Mouse (Mus musculus) gastrocnemius, adult 18-20 months (tissue): Measurements from ENCODE around the gene Gpnmb. TPM values are rescaled to one million over a fixed set of nuclear protein-coding genes. Genes with fewer than 3 reads are reported as not detected.
A peak's percentile ranks its signal among the peaks of the same experiment; 100 is the strongest.

Experiments used
- DNase-seq: peaks from one replicate; pipeline ENCODE4 v3.0.0; 2021; ENCODE audit warnings: low spot score
- long read RNA-seq, 2 experiments: library from polyadenylated mRNA; stranded (forward); transcript quantifications; one replicate each; pipeline ENCODE4 v2.0.0; 2021
- total RNA-seq, 2 experiments: library from RNA; stranded (reverse); gene quantifications; 2 replicates each; pipeline ENCODE4 v1.2.3; 2021

The Gpnmb gene
- total RNA-seq = 1 to 10 TPM; 1.6 to 2.3 TPM
- long read RNA-seq, experiment 1 = 0 reads
- long read RNA-seq, experiment 2, partial matches to known transcripts = 0 of 4 reads
- long read RNA-seq, experiment 2, other reads (novel, unspliced or antisense) = 0 of 4 reads

DNA sequence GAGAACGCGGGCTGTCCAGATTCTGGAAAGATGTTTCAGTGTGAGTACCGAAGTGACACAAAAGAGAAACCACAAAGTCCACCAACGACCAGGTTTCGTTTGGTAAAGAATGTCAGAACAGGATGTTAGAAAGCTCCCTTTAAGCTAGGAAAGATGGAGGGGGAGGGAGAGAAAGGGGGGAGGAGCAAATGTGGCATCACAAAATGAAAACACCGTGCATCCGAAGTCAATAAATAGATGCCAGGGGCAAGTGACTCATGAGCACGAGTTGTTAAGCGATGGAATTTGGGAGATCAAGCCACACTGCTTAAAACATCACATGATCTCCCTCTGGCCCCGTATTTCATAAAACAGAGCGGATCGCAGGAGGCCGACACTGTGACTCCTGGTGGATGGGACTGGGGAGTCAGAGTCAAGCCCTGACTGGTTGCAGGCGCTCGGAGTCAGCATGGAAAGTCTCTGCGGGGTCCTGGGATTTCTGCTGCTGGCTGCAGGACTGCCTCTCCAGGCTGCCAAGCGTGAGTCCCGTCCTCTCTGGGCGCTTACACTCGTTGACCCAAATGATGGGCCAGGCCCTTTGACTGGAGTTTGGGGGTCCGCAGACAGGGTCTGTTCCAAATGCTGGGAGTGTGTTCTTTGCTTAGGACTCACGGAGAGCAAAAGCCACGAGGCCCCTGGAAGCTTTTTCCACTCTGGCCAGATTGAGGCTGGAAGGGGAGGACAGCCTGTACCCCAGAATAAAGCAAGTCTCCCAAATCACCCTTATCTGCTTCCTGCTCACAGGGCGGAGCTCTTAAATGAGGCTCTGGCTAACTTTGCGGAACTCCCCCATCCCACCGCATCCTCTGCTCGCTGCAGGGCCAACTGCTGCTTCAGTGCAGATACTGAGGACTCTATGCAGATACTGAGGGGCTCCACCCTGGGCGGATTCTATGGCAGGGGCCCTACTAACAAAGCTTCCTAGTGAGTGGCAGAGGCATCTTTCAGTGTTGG lies at the start of gene Gpnmb:
TSS of gene Gpnmb (plus strand) at position 272 of the 993 bp plus-strand sequence.
- no peak for DNase-seq

DNA sequence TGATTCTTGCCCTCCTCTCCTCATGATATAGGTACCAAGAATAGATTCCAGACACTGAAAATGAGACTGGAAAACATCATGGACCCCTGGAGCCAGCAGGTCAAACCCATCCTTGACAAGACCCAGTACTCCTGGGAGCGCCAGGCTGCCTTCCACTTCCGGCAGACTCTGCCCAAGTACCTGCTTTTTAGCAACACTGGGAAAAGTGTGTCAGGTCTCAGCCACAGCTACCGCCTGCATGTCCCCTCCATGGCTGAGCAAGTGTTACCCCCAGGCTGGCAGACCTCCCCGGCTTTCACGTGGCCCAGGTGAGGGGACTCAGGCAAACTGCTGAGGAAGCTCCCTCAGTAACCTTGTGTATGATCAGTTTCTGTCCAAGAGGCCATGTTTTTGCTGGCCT lies 46.4 kb upstream of the Gpnmb start:
- no peak for DNase-seq

DNA sequence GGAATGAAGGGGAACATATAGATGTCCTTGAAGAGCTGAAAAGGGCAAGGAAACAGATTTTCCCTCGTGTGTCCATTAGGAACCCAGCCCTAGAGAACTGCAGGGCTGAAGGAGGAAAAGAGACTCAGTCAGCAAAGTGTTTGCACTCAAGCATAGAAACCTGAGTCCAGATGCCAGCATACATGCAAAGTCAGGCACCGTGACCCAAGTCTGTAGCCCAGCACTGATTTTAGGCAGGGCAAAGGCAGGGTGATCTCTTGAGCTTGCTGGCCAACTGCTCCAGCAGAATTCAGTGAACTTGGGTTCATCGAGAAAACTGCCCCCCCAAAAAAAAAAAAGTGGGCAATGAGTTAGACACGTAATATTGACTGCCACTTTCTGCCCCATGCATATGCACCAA lies 44.4 kb upstream of the Gpnmb start:
- DNase-seq = no peak

DNA sequence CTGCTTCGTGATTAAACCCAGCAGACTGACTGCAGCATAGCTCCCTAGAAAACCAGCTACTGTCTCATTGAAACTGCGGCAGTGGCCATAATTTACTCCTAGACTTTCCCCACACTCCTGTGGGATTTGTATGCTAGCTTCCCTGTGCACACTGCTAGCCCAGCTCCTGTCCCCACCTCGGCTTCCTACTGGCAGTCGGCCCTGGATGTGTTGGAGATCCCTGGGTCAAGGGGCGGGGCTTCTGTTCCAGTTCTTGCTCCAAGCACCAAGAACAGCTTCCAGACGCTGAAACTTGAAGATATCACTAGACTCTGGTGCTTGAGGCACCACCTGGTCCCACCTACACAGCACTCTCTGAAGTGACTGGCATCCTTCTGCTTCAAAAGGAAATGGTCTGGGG lies 38.2 kb upstream of the Gpnmb start:
- DNase-seq = no peak

DNA sequence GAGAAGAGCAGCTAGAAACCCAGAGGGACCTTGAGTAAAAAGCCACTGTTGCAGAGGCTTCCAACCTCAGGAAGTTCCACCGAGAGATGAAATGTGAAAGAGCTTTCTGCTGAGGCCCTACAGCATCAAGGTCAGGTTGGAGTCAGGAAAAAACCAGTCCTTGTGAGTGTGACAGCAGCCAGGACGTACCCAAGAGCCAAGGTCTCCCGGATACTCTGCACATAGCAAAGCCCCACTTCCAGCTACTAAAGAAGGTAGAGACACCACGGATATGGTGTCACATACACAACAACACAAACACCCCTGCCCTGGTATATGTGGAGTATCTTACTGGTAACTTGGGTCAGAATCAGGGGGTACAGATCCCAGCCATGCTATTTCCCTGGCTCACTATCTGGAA lies 37.5 kb upstream of the Gpnmb start:
- no peak for DNase-seq

DNA sequence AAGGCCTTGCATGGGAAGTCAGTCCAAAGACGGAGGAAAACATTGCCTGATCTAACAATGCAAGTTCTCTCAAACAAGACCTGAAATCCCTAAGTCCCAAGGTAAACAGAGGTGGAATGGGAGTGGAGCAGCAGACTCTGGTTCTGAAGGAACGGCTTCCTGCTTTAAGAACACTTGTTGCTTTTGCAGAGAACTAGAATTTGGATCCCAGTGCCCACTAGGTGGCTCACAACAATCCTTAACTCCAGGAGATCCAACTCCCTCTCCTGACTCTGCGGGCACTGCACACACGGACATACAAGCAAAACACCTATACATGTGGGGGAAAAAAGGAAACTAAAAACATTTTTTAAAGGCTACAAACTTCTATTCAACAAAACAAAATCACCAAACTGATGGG lies 33.0 kb upstream of the Gpnmb start:
- no peak for DNase-seq

DNA sequence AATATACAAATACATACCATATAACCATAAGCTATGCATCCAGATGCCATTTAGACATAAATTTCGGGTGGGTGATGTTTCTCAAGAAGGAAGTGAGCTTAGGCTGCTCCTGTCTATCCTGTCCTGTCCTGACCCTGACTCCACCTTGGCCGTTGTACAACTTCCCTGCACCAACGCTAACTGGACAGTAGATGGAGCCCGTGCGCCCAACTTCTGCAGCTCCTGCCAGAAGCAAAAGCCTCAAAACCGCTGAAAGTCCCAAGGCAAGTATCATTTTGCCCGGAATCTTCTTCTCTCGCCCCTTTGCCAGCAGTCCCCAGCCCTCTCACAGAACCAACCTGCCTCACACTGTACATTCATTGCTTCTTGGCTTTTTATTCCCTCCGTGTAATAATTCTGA lies 28.4 kb upstream of the Gpnmb start:
- DNase-seq = peak; percentile 53

DNA sequence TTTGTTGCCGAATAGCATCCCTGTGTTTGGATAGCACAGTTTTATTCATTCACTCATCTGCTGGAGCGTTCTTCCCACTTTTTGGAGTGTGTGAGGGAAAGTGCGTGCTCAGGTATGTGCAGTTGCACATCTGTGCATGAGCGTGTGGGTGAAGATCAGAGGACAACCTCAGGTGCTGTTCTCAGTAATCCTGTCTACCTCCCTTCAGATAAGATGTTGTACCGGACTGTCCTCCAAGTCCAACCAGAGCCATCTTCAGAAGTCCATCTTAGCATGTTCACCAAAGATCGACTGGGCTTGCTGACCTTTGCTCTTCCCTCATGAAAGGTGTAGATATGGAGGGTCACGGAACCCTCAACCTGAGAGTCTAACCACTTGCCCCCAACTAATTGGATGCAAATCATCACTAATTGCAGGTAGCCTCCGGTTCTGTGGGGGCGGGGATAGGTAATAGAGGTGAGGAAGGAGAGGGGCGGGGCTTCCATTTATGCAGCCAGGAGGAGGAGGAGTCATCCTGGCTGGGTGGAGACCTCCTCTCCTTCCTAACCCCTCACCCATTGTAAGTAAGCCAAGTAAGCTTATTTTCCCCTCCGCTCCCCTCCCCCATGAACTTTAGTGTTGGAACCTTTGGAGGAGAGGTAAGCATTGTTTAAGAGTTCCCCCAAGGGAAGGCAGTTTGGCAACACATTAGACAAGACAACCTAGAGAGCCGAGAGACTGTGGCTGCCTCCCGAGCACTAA lies 27.8 kb upstream of the Gpnmb start:
- no peak for DNase-seq

DNA sequence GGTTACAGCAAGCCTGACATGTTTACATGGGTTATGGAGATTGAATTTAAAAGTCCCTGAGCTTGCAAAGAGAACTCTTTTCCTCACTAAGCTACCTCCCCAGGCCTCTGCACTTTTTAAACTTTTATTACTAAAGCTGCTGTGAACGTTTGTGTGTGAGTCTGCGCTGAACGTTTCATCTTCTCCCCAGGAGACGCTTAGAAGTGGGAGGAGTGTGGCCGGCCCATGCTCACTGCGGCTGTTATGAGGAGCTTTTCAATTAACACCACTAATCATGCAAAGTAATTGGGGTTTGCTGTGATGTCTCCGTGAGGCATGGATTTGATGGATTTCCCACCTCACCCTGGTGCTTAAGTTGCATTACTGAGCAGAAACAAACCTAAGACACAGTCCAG lies 27.2 kb upstream of the Gpnmb start:
- DNase-seq = no peak

DNA sequence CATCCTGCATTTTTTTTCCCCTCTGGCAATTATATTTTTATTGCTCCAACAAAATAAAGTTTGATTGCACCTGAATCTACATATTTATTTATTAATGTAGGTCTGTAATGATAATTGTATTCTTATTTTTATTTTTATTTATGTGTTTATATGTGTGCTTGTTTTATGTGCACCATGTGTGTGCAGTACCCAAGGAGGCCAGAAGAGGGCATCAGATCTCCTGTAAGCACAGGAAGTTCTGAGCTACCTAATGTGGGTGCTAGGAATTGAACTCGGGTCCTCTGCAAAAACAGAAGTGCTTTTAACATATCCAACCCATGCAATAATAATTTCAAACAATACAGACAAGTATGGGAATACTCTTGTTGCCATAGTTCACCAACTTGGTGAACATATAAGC lies 26.7 kb upstream of the Gpnmb start:
- DNase-seq = no peak

DNA sequence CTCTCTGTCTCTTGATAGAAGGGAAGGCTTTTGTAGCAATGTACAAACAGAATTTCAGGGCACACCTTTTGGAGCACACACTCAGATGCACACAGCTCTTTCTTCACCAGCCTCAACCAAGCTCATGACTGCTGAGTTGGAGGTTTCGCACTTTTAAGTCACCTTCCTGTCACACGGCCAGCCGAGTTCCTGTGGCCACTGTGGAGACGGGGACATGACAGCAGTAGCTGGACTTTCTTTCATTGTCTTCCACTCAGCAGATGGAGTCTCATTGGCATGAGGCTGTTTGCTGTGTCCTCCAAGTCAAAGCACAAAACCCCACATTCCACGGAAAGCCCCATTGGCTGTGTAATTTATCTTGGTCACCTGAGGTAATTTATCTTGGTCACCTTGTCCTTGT lies 25.2 kb upstream of the Gpnmb start:
- no peak for DNase-seq

DNA sequence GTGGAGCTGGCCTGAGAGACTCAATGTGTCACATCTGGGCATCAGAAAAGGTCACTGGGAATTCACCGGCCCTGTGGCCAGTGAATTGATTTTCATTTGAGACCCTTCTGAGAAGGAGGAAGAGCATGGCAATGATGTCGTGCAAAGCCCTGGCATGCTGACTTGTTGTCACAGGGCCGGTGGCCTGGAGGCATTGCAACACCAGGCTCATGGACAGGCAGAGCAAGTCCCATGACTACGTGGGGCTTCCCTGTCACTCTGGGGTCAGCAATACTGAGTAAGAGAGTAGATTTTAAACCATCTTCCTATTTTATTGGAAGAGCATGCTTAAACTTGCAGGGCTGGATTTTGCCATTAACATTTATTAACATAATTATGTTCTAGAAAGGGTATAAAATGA lies 23.3 kb upstream of the Gpnmb start:
- no peak for DNase-seq

DNA sequence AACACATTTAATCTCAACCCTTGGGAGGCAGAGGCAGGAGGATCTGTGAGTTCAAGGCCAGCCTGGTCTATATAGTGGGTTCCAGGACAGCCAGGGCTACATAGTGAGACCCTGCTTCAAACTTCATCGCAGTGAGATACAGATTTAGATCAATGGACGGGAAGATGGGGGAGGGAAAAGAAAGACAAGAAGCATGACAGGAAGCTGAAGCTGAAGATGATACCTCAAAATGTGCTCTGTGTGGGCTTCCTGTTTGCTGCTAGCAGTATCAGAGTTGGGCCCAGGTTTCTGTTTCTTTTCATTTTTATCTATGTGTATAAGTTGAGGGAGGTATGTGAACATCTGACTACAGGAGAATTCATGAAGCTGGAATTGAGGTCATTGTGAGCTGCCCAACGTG lies 22.9 kb upstream of the Gpnmb start:
- DNase-seq = no peak

DNA sequence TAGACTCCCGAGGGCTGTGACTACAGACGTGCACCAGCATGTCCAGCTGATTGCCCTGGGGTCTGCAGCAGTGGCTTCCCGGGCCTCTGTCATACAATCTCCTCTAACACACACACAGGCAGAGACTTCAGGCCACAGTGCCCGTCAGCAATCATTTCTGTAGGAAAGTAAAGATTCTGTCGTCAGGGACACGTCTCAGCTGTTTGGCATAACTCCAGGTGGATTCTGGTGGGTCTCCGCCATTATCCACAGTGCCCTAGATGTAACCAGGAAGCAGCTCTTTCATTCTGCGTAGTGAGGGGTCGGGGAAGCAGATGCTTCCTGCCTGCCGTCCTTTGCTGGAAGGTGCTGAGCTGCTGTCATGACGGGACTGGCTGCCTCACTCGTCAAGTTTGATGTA lies 19.2 kb upstream of the Gpnmb start:
- DNase-seq = no peak

DNA sequence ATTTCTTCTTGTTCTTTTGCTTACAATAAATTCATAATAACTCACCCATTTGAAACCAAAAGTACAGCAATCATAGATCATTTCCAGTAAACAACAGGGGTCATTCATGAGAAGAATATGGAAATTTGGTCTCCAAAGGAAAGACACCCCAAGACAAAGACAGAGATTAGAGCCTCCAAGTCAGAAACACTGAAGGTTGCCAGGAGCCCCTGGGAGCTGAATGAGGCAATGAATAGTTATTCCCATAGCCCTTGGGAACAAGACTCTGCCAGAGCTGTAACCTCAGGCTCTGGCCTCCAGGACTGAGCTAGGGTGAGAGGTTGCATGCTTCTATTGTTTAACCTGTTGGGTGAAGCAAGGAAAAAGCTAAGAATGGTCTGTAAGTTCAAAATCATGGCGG lies 17.0 kb upstream of the Gpnmb start:
- DNase-seq = no peak

DNA sequence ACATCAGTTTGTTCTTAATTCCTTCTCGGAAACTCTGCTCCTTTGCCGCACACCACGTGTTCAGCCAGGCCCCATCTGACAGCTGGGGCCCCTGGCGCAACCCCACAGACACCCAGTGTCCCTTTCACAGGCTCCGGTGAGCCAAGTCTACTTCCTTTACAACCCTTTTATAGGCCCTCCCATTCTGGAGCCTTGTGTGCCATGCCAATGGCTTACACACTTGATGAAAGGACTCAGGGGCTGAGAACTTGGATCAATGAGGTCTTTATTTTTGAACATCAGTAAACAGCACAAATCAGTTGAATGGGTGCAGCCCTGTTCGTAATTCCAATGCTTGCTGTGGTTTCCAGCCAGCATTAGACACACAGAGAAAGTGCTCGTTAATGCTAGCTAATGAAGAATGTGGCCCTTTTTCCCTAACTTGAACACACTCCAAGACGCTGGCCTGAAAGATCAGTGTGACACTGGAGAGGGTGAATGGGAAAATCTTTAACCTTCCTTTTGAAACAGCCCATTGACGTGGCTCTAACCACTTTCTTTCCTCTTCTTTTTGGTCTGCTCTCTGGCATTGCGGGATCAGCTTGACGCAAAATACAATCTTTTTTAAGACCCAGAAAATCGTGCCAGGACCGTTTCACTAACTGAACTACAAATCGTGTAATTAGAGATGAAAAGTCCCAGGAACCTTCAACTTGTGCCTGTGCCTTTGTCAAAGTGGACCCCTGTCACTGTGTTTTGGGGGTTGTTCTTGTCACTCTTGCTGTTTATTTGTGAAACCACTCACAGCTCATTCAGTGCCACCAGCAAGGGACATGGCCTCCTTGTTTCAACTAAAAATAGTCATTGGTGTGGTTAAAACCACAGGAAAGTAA lies 15.0 kb upstream of the Gpnmb start:
- DNase-seq = peak; percentile 24

DNA sequence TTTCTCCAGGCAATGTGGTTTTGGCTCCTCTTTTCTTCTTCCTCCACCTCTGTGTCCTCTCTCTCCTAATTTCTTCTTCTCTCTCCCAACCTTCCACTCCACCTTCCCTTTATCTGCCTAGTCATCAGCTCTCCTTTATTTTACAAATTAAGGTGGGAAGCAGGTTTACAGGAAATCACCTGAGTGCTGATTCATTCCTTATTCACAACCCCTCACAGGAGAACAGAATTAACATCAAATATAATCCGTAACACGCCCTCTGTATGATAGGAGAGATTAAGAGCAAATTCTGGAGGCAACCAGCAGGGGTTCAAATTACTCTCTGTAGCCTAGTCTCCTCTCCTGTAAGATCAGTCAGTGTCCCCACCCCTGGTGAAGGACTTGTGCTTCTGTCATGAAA lies 14.0 kb upstream of the Gpnmb start:
- no peak for DNase-seq

DNA sequence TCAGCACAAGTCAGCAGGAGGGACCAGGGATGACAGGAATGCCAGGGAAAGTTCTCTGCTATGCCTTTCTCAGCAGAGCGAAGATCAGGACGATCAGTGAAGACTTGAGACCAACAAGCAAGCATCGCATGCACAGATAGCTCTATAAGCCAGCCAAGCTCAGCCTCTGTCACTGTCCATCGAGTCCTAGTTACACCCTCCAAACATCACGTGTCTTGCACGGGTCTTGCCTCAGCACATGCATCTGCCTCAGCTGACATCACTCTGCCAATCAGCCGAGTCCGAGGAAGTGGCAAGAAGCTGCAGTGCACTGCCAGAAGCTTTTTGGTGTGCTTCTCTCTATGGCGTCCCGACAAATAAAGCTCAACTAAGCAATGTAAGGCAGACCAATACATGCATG lies 13.0 kb upstream of the Gpnmb start:
- DNase-seq = no peak

DNA sequence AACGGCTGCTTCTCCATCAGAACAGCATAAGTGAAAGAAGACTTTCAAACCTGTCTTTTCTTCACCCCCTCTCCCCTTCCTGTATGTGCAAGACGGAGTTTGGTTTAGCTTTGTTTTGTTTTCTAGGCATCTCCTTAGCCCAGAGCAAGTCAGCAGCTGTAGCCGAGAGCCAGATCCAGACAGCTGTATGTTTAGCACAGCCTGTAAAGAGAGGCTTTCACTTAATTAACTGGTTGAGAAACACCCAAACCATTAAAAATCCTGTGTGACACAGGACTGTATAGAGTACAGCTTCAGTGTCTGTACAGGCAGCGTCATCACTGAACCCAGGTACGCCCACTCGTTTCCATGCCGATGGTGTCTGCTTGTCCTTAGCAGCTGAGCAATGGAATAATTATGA lies 11.1 kb upstream of the Gpnmb start:
- DNase-seq = no peak

DNA sequence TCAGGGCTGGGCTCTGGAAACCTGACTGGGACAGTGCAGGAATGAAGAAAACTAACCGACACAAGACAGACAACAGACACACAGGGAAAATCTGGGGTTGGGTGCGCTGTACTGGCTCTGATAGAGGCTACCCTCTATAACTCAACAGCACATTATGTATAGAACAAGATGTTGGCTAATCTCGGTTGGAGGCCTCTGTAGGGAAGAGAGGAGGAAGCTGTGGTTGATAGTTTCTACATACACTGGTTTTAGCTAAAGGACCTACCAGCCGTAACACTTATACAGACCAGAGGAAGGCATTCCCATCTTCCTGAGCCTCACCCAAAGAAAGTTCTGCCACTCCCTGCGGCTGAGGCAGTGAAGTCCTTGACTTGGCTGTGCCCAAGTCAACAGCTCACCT lies 9.8 kb upstream of the Gpnmb start:
- no peak for DNase-seq

DNA sequence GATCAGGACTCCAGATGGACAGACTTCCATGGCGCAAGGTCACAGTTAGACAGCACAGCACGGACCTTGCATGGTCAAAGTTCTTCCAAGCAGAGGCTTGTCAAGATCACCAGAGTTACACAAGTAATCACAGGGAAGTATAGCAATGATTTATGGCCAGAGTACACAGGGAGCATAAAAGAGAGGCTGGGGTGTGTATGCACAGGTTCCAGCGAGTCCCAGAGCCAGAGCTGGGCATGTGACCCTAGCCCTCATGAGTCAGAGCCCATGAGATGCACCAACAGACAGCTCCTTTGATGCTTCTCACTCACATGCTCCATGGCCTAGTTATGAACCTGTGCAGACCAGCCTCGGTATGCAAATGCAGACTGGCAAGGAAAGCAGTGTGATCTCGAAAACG lies 8.3 kb upstream of the Gpnmb start:
- no peak for DNase-seq

DNA sequence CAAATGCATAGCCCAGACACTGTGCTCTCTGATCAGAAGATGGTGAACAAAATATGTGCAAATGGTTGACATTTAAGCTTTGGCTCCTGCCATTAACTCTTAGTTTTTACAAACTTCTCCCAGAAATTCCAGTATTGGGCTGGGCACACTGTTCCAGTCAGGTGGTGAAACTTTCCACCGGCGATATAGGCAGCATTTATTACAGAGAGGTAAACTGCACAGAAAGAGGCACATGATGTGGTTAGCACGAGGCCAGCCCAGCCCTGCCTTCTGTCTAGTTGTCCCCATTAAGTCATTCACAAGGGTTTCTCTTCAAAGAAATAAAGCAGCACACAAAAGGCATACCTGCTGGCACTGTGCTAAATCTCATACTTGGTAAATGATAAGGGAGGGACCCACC lies 7.6 kb upstream of the Gpnmb start:
- no peak for DNase-seq
